Mouse (Mus musculus): ENCODE results near the gene Insc.
"Not testable (repeated sequence)": the region's sequence is repeated elsewhere in the genome, so short reads cannot be mapped to it uniquely, and the experiment has no call there.

Gene Insc

DNA sequence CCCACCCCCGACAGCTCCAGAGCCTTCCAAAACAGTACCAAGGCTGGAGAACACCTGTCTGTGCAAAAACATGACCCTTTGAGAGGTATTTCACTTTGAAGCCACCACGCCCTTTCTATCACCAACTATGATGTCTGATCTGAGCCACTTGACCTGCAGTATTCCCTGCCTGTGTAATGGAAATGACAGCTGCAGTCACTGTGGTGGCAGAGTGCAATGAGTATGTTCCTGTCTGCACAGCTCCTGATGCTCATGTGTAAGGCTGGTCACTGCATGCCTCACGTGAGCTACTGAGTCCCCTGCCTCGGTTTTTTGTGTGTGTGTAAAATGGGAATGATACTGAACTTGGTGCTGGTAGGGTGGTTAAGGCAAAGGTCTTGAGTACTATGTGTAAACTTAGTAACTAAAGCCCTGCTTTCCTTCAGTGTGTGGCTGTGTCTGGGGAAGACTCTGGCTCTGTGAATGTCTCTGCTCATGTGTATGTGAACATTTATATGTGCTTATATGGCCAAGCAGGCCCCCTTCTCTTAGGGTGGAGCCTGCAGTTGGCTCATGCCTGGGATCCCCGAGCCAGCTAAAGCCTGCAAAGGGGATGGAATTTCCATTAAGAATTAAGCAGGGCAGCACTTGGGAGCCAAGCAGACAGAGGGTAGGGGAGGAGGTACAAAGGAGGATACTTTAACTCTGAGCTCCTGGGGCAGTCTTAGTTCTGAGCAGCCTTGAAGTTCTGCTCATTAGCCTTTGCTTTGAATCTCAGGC is at the start of gene Insc:
TSS of gene Insc (plus strand) at position 673 of the 759 bp plus-strand sequence.
- DNase-seq, result no peak

DNA sequence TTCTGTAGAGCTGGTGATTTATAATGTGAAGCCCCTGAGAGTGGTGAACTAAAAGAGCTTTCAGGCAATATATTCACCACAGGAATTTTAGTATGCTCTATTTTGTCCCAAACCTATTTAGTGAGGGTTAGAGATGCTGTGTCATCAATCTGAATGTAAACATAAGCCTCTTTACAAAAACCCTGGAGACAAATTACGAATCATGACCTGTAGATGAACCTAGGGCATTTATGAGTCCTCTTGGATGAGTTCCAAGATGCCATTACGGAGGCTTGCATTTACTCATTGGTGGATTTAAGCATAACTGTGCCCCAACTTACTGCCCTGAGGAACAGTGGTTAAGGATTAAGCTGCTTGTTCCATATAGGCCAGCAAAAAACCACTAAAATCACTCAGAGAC is 42.6 kb upstream of the Insc start:
- no peak for DNase-seq

DNA sequence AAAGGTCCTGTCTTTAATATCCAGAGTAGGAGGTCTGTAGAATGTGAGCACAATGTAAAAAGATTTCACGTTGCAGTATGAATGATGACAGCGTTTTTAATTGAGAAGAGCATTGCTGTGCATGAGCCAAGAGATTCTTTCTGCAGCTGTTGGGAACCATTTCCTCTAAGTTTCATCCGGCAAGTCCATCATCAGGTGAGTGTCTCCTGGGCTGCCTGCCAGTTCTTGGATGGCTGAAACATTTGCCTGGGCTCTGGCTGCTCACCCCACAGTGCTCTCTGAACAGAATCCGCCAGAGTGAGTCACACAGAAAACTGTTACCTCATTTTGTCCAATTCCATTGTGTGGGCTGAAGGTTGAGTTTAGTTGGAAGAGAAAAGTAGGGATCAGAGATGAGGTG is 36.8 kb upstream of the Insc start:
- DNase-seq, result no peak

DNA sequence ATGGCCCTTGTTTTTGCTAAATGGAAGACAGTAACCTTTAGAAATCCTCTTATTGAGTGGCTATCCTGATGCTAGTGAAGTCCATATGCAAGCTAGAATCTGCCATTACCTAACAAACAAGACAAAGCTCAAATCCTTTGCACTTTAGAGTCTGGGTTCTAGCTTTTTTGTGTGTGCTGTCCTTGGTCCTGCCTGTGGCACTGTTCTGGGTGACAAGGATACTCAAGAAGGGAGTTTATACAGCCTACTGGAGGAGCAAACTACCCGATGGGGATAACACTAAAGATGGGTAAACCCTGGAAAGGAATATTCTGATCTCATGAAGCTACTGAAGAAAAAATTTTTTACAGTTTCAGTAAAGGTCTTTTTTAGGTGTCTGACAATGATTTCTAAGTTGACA is 36.1 kb upstream of the Insc start:
- no peak for DNase-seq

DNA sequence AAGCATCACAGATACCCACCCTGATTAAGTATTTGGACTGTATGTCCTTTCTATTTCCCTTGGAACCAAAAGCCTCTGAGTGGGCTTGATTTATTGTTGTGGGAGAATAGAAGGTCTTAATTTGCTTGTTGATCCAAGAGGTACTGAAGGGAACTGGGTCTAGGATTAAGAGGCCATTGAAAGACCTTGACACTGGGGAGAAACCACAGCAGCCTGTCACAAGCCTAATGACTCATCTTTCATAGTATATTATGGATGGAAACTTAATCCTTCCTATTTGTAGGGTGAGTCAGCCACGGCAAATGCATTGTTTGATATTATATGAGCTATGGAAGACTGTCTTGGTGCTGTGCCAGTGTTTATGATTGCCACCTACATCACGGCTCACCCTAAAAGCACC is 33.1 kb upstream of the Insc start:
- no peak for DNase-seq

DNA sequence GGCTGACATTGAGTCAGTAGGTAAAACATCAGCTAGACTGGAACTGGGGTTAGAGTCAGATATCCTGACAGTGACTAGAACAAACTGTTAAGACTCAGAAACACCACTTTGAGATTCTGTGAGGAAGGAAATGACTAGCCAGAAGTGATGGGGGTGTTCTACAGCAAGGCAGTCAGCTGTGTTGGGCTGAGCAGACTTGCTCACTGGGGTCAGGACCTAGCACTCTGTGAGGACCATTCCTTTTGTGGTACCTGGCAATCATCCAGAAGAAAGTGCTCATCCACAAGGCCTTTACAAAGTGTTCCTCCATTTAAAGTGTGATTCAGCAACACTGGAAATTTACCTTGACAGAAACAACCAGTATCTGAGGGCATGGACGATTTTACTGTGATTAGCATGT is 31.0 kb upstream of the Insc start:
- no peak for DNase-seq

DNA sequence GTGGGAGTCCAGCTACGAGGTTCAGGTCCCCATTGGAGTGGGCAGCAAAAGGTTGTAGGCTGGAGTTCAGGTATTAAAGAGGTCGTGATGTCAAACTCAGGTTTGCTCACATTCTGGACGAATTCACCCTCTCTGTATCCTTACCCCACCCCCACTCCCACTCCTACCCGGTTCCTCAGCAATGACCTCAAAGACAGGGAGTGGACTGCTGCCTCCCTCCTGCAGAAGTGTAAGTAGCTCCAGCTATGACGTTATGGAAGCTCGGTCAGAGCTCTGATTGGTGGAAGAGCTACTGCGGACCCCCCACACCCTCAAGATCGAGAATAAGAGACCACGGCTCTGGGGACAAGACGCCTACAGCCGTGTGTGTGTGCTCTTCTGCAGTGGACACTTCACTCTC is 25.2 kb upstream of the Insc start, which contains the start of gene Calcb:
TSS of gene Calcb (plus strand) at position 344 of the 400 bp plus-strand sequence.
- DNase-seq, result no peak

DNA sequence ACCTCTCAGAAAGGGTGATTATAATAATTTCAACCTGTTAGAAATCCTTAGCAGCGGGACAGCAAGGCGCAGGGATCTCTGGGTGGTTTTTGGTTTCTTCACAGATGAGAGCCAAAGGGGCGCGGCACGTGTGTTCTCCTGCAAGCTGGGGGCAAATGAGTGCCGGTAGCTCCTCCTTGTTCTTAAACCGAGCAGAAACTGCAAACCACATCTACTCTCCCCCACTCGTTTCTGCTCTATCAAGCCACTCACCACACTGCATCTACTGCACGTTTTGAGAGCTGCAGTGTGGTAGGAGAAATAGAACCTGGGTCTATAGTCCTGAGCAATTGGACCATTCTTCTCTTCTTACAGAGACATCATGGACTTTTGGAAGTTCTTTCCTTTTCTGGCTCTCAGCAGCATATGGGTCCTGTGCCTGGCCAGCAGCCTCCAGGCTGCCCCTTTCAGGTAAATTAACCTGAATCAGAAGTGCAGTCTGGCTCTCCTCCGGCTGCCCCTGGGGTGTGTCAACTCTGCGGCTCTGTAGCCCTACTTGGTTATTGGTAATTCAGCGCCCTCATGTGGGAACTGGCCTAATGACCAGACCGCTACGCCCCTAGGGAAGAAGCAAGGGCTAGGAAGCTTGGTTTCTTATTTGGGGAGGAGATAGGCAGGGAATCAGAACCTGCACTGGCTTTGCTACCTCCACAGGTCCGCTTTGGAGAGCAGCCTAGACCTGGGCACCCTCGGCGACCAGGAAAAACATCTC is 23.9 kb upstream of the Insc start:
- DNase-seq, result no peak

DNA sequence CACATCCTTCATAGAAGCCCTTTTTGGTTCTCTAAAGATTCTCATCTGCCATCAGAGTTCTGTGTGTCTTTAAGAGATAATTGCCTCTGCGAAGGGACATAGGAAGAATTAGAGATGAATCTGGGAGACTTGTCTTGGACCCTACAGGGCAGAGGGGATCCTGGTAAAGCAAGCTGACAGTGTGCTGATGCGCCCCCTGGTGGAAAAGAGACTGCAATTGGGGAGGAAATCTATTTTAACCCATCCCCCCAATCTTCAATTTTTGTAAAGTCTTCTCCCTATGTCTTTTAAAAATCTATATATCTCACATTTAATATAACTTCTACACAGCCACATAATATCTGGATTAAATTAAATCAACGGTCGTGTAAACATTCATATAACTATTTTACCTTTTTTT is 13.8 kb upstream of the Insc start:
- DNase-seq, result not testable (repeated sequence)

DNA sequence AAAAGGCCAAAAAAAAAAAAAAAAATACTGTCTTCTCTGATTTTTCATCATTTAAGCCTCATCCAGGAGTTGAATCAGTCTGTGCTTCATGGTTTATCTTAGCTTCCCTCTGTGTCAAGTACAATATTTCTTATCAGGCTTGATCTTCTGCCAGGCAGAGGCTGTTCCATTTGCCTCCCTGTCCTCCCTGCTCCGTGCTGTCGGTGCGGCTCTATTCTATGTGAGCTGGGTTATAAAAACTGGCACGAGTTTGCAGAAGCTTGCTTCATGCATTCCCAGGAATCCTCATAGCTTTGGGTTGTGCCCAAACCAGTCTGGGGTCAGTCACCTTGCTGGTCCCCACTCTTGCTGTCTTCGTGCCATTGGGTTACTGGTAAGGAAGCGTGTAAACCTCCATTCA is 12.3 kb upstream of the Insc start:
- no peak for DNase-seq

DNA sequence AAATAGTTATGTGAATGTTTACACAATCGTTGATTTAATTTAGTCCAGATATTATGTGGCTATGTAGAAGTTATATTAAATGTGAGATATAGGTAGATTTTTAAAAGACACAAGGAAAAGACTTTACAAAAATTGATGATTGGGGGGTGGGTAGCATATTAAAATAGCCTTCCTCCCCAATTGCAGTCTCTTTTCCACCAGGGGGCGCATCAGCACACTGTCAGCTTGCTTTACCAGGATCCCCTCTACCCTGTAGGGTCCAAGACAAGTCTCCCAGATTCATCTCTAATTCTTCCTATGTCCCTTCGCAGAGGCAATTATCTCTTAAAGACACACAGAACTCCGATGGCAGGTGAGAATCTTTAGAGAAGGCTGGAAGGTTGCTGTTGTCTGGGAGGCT is 11.8 kb upstream of the Insc start:
- DNase-seq, result not testable (repeated sequence)

DNA sequence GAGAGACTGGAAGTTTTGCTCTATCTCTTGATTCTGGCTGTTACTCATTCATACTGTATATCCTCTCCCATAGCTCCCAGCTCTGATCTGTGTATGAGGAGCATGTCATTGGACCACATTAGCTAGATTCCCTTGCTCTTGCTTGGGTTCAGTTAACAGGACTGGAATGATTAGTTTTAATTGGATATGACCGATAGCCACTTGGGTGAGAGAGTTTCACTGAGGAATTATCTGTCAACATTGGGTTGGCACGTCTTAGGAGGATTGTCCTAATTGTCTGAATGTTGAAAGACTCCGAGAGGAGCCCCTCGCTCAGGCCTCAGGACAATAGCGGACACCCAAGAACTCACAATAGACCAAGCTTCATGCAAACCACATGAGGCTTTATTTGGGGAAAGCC is 7.2 kb upstream of the Insc start:
- DNase-seq, result no peak

DNA sequence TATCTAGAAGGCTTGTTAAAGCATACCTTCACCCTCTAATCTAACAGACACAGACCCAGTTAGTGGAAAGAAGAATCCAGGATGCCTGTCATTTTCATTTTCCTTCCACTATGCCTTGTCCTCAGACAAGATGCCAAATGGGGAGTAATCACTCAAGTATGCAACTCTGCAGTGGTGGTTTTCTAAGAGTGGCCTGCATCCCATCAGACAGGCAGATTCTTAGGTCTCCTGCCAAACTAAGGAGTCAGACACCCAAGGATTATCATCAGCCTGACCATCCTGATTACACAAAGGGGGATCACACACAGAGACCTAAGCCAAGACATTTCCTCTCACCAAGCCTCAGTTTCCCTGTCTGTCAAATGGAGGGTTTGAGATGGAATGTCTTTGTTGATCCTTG is 5.3 kb upstream of the Insc start:
- DNase-seq, result no peak

DNA sequence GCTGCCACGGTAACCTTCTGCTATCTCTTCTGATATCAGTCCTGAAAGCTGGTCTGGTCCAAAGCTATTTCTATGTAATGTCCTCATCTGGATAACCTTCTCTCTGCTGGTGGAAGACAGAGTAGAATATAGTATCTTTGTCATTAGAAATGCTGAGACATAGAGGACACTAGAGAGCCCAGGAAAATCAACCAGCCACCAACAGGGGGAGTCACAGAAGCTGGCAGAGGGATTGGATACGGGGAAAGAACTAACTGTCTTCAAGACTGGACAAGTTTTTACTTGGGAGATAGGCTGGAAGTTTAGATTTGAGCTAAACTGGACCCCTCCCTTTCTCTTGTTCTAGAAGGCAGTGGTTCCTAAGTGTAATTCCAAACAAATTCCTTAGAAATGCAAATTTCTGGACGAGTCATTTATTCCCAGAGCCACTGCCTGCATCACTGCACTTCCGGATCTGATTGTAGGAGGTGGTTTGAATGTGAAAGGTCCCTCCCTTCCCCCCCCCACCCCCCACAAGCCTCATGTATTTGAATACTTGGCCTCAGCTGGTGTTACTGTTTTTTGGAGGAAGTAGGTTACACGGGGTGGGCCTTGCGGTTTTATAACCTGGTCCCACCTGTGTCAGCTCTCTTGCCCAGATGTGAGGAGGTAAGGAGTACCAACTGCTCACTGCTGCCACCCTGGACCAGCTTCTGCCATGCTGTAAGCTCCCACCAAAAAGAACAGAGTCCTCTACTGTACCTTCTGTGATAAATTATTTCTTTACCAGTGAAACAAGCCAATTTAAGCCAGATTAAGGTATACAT is 2.9 kb upstream of the Insc start:
- DNase-seq, result no peak

DNA sequence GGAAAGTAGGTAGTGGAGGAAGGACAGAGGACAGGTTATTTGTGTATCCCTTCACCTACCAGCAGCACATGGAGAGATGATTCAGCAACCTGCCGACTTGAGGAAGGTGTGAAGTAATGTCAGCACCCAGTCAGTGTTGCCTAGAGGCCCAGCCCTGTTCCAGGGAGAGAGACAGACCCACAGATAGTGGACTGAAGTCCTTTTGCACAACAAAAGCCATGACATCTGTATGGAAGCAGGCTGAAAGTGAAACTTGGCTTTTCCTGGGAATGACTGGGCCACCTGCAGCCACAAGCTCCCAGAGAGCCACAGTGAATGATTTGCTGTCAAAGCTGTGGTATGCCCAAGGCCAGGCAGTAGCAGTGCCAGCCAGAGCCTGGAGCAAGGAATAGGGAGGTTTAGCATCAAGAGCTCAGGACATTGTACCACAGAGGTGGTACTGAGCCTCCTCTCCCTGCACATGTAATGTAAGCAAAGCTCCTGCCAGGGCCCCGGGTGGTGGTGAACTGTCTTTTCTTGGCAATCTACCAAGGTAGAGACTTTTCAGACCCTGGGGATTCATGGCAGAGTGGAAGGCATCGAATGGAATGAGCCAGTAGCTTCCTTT is 1.2 kb downstream of the Insc start:
- DNase-seq, result no peak

DNA sequence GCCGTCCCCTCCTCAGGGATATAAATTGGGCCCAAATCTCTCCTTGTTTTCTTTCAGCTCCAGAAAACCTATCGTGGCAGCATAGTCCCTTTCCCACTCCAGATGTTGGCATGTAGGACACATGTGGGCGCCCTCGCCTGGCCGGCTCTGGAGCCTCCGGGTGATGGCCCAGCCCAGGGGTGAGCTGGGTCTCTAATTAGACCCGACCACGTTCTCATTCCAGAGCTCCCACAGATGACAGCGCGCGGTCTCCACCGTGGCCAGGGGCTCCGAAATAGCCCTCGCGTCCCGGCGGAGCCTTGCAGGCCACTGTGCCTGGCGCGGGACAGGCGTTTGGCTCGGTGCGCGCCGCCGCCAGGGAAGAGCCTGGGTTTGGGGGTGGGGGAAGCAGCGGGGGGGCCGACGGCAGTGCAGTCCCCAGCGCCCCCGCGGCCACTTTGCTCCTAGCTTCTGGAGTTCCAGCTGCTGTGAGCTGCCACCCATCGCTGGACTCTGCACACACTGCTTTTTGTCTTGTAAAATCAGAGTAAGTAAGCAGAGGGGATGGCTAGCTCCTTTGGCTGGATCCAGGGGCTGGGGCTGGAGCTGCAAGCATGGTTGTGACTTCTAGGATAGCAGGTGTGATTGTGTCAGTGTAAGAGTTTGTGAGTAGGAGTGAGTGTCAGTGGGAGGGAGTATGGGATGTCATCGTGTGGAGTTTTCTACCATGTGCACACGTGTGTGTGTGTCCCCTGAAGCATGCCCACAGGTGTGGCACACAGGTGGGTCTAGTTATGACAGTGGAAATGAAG is 2.2 kb downstream of the Insc start:
- no peak for DNase-seq

DNA sequence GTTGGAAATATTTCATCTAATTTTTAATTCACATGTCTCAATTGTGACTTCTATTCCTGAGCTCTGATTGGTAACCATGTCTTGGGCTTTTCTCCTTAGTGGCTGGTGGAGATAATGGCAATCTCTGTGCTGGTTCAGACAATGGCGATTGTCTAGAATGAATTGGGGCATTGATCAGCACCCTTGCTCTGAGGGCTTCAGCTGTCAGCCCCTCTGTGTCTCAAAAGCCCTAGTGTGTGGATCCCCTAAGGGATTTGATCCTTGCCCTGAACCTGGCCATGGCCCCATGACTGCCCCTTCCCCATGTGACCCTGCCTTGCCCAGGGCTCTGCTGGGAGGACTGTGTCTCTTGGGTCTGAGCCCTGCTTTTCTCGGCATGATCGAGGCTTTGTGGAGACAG is 4.1 kb downstream of the Insc start:
- peak; percentile 7 for DNase-seq

DNA sequence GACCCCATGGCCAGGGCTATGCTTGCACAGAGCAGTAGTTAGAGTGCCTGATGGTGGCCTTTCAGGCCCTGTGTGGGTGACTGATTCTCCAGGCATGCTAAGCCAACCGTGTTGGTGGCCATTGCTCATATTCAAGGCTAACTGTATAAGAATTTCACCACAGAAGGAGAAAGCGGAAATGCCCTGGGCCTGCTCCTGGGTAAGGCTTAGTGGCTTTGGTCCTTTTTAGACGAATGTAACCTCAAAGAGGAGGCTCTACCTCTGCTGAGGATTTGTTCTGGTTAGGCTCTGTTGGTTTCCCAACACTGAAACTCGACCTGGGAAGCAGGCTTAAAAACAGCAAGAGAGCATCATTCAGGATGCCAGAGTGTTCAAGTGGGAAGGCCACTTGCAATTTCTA is 4.7 kb downstream of the Insc start:
- DNase-seq, result no peak

DNA sequence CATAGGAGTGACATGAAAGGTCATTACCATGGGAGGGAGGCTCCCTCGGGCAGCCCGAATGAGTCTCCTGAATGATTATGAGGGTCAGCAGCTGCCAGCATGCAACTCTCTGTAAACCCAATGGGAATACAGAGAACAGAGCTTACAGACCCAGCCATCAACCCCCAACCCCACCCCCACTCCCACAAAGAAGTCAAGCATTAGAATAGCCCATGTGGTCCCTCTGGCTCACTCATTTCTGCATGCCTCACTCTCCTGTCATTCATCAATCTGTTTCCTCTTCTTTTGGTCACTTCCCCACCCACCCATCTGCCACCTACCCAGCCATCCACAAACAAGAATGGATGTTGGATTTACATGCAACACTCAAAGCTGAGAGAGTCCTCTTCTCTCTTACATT is 10.0 kb downstream of the Insc start:
- no peak for DNase-seq

DNA sequence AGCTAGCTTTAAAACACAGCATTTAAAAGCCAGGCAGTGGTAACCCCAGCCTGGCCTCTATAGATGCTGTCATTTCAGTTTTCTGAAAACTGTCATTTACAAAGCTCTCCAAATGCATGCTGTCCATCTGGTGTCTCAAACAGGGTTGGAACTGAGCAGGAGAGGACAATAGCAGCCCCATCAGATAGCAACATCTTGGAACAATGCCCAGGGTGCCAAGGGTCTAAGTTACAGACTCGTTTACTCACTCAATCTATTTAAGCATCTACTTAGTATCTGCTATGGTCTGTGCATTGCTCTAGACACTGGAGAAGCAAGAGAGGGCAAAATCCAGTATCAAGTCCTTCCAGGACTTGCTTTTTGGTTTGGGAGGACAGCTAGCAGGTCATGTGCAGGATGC is 10.7 kb downstream of the Insc start:
- no peak for DNase-seq

DNA sequence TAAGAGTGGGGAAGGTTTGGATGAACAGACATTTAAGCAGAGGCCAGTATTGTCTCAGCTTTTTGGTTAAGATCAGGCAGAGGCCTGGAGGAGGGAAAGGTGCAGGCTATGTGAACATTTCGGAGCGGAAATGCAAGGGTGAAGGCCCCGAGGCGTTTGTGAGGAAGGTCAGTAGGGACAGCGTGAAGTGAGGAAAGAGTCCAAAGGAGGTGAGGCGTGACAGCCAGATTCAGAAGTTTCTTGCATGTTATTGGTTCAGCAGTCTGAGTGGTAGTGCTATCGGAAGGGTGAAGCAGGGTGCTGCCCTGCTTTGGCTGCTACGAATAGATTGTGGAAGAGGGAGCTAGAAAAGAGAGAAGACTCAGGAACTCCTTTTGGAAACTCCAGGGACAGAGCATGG is 11.1 kb downstream of the Insc start:
- no peak for DNase-seq

DNA sequence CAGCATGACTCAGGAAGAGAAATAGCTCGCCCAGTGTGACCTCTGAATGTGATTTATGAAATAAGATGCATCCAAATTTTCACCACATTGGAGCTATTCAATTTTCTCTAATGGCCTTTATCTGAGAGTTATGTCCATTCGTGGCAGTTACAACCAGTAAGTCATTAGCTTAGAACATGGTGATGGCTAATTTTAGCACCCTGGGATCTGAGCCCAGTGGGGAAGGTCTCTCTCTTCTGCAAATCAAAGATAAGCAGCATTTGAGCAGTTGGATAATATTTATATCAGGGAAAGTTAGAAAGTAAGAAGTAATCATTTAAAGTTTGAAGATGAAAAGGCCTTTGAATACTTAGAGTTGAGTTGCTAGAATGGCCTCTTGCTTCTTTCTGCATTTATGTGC is 19.2 kb downstream of the Insc start:
- no peak for DNase-seq
